Mouse (Mus musculus) spleen, adult 2 months (tissue): ENCODE results near the gene Gli2.

Experiments
- CTCF ChIP-seq: fragments of 200-500 bp; IDR thresholded peaks from 2 replicates; pipeline ENCODE4 v1.5.1; 2011; ENCODE audit warnings: mild to moderate bottlenecking, inconsistent platforms; ENCODE audit not compliant: insufficient read depth, insufficient read length, insufficient replicate concordance; ENCODE audit errors: extremely low read depth
- POLR2A ChIP-seq: fragments of 200-500 bp; IDR thresholded peaks from 2 replicates; pipeline ENCODE4 v1.6.1; 2011; ENCODE audit warnings: low read depth, low read length, inconsistent platforms

DNA sequence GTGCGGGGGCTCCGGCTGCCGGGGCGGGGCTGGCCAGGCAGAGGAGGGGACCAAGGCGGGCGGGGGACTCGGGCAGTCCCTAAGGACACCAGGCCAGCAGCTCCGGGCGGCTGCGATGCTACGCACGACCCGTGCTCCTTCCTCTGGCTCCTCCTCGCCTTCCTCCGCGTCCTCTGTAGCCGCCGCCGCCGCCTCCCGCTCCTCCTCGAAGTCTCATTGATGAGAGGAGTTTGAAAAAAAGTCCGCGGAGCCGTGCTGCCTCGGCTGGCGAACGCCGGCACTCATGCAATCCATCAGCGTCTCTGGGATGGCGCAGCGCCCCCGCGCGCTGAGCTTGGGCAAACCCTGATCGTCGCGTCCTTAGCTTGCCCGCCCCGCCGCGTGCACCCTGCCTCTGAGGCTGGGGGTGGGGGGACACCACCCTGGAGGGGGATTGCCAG, at the start of gene Gli2:
- TF ChIP-seq CTCF: no peak
- TF ChIP-seq POLR2A: no peak
